Mouse (Mus musculus): ENCODE results near the gene Kif14.

DNA sequence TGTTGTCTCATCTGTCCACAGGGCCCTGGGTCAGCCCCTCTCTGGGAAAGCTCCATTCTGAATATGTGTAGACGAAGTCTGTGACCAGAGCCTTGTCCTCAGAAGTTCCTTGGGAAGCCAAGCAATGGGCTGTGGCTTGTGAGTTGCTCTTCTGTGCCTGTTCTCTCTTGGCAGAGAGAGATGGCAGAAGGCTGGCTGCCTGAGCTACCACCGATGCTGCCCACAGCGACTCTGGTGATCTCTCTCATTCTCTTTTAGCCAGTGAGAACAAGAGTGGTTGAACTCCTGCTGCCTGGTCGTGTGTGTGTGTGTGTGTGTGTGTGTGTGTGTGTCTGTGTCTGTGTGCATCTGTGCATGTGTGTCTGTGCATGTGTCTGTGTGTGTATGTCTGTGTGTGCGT lies 13.7 kb upstream of the Kif14 start:
- TF ChIP-seq ZNF384 (IDR thresholded peaks at IDR 0.05; ENCODE audit: low read depth, low read length) = no peak
- TF ChIP-seq CTCF (IDR thresholded peaks at IDR 0.05 in 2 of 3, conservative IDR thresholded peaks at IDR 0.05 in 1 of 3; ENCODE audit: control insufficient read depth in 1 of 3, insufficient read depth in 1 of 3, low read depth in 2 of 3, low read length in 3 of 3, poor library complexity in 1 of 3, severe bottlenecking in 1 of 3) = no peak
- TF ChIP-seq HCFC1 (IDR thresholded peaks at IDR 0.05; ENCODE audit: low read depth, low read length) = no peak
- no peak for TF ChIP-seq GATA1 (IDR thresholded peaks at IDR 0.05; ENCODE audit: low read depth, low read length)
- TF ChIP-seq MAZ (IDR thresholded peaks at IDR 0.05; ENCODE audit: low read depth, low read length) = no peak
- no peak for TF ChIP-seq POLR2A (IDR thresholded peaks at IDR 0.05; ENCODE audit: control insufficient read depth in 1 of 2, insufficient read depth in 1 of 2, low read depth in 1 of 2, low read length in 2 of 2, poor library complexity in 1 of 2)
- TF ChIP-seq MEF2A (IDR thresholded peaks at IDR 0.05; ENCODE audit: extremely low read depth, insufficient replicate concordance, low read depth, low read length, poor library complexity, severe bottlenecking) = no peak
- TF ChIP-seq EP300 (IDR thresholded peaks at IDR 0.05; ENCODE audit: low read depth in 1 of 2, low read length in 2 of 2) = no peak
- TF ChIP-seq JUND (IDR thresholded peaks at IDR 0.05; ENCODE audit: low read depth, low read length) = no peak
- no peak for TF ChIP-seq MYC (IDR thresholded peaks at IDR 0.05; ENCODE audit: low read depth, low read length)
